Mouse (Mus musculus) A20 (cell line): ENCODE data around the gene Gas2.

Experiments used
- DNase-seq: peaks from one replicate; pipeline ENCODE4 v3.0.0-alpha.2; 2011; ENCODE audit warnings: low read depth, low spot score

Gas2 gene

DNA sequence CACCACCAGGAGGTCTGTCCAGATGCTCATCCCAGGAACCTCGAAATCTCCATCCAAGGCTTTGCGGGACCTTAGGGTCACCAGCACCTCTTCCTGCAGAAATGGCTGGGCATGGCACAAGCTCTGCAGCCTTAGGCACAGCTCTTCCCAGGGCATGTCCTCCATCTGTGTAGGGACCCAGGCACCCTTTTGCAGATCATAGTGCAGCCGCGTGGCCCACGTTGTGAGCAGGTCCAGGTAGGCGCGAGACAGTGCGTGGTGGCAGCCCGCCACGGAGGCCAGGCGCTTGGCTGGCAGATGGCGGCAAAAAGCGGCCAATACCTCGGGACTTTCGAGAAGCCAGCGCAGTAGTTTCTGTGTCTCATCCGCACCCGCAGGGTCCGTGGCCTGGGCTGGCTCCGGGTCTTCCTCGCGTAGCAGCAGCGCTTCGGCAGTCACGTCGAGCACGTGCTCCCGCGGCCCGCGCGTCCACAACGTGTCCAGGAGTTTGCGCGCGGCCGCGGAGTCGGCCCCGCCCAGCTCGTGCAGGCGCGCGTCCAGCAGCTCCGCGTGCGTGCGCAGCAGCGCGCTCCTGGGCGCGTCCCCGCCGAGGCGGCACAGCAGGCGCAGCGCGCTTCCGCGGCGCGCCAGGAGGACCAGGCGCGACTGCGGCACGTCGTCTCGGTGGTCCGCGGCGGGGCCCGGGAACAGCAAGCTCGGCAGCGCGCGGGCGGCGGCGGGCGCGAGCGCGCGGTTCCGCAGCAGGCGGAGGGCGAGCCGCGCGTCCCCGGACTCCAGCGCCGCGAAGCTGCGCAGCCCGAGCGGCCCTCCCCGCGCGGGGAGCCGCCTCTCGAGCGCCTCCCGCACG is at the start of gene Gas2:
TSS of gene Gas2 (plus strand) at position 766 of the 847 bp plus-strand sequence.
- peak; percentile 82 for DNase-seq

DNA sequence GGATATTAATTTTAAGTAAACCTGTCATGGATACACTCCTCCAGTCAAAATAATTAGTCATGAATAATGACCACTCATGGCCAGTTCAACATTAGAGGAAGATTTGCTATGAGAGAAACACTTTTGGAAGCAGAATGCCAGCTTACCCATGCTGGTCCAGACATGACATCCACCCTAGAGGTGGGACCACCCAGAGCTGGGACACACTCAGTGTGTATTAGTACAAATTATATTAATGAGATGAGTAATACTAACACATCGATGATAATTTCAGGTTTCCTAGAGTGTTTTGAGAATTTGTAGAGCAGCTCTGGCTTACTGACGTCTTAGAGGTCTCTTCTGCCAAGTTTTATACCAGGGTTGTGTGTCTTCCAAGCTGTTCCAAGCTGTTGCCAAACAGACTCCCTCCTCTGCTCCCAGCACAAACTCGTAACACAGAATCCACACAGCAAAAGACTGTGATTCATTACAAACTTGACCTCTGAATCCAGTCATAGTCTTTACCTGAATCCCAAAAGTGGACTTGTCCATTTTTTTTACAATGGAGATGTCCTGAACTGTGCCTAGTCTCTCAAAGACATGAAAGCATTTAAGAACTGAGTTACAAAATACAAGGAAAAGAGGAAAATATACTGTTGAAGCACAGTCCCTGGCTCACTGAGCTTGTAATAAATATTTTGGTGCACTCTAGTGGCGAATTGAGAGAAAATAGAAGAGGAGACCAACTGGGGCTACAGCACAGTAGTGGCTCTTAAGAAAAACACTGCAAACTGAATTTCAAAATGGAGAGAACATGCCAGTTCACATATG is 46.1 kb upstream of the Gas2 start:
- no peak for DNase-seq

DNA sequence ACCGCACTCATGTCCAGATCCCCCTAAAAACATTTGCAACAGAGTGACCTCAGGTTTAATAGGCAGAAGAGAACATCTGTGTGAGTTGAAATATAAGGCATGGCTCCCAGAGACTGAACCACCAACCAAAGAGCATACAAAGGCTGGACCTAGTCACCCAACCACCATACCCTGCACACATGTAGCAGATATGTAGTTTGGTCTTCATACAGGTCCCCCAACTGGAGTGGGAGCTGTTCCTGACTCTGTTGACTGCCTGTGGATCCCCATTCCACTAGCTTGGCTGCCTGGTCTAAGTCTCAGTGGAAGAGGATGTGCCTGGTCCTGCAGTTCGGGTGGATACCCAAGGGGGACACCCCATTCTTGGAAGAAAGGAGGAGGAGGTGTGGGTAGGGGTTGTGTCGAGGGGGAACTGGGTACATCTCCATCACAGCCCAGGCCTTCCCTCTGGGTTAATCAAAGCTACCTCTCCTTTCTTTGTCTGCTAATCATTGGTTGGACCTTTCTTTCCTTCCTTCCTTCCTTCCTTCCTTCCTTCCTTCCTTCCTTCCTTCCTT is 45.5 kb upstream of the Gas2 start:
- no peak for DNase-seq

DNA sequence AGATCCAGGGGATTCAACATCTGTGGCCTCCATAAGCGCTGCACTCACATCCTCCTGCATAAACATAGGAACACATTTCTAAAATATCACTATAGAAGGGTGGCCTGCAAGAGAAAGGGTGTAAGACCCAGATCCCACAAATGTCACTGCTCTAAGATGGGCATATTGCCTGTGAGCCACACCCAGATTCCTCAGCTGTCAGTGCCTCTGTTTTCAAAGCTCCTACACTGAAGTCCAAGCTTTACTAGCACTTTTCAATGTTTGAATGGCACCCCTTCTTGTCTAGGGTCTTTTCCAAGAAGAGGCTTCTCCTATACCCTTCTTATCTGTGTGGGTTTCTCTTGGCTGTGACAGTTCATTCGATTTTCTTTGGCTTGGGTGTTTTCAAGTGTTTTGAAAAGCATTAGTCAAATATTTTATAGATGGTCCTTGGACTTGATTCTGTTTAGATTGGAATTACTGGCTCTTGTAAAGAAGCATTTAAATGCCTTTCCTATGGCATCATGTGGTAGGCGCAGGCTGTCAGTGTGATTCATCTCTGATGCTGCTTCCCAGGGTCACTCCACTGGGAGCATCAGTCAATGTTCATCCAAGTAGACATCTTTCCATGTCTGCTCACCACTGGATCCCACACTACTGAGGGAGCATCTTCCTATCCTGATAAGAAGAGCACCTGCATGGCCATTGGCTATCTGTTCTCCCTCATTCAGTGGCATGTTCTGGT is 43.4 kb upstream of the Gas2 start:
- no peak for DNase-seq

DNA sequence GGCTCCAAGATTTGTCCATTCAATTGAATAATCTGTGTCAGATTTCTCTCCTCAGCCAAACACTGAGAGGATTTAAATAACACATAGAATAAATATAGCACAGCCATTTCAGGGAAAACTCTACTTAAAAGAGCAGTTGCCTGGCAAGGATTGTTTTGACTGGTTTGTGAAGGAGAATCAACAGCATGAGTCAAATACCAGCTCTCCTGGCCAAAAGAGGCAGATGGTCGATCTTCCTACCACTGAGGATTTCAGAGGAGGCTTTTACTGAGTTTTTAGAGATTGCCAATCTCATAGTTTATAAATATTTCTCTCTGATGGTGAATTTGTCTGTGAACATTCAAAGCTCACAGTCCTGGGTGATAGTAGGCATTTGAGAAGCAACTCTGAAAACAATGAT is 41.9 kb upstream of the Gas2 start:
- DNase-seq: no peak

DNA sequence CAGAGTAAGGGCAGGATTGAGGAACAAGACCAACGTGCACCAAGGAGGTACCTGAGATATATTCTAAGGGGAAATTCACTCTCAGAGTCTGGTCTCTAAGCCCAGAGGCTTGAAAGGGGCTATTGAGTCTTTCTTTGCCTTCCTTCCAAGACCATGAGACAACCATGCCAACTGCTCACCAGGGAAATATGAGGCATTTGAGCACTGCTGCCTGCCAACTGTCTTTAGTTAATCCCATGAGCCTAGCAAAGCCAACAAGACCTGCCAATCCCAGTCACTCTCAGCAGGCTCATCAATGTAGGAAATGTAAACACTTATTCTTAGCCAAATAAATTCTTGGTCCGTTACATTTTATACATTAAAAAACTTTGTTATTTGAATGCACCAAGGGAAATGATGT is 40.3 kb upstream of the Gas2 start:
- DNase-seq: no peak

DNA sequence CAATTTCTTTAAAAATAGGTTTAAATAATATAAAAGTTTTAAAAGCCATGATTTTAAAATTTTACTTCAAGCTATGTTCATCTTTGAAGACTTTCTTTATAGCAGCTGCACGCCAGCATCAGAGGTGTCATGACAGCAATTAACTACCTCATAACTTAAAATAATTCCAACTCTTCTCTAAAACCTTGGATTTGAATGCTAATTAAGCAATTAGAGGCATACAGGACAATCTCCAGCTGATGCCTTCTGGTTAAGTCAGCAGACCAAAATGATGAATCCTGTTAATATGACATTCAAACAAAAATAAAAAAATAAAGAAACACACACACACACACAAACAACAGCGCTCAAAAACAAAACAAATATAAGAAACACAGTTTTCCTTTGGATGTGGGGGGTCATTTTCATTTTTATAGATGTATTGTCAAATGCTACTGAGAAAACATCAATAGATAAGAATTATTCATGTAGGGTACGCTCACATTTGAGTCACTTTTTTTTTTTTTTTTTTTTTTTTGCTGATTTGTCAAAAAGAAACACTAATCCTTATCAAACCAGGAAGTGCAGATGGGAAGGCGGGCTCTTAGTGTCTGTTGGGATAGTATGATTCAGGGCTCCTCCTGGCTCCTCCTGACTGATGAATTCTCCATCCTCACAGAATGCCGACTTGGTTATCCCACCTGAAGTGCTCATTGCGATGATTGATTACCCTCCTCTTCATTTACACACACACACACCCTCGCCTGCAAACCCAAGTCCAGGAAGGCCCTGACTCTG is 38.1 kb upstream of the Gas2 start:
- DNase-seq: no peak

DNA sequence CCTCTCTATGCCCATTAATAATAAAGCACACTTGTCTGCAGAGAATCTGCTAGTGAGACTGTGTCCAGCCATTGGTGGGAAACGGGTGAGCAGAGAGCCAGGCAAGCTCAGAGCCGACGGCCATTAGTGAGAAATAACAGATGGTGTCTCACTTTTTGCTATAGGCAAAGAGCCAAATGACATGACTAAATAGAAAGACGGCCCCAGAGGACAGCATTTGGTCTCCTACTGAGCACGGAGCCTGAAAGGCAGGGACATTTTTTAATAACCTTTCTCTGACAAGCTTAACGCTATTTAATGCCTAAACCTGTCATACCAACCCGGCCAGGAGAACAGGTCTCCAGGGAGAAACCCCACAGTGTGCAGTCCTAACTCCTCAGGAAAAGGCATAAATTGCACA is 29.9 kb upstream of the Gas2 start:
- no peak for DNase-seq

DNA sequence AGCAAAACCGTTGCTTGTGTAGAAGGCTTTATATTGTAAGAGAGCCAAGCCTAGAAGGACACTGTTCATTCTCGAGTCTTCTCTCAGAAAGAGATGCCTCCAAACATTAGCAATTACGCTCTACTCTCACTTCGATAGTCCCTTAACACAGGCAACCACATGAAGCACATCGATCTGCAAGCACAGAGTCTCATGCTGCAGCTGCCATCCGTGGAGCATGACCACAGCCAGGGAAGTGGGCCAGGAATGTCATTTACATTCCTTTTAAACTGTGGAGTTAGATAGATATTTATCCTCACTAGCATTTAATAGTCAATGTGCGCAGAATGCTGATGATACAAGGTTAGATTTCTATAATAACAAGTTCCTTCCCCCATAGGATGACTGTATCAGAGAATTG is 21.3 kb upstream of the Gas2 start:
- DNase-seq: no peak

DNA sequence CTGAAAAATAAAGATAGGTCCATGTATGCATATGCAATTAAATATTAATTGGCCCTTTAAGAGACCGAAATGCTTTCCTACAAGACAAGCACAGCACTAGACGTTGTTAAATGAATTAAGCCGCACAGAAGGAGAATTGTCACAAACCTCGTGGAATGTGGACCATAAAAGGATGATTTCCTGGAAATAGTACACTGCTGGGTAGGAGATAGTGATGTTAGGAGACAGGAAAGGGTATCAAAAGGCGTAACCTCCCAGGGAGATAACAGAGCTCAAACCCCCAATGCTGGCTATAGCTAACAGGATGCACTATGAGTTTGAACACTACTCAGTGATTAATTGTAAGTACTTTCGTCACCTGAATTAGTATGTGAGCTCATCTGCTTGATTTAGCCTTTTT is 10.9 kb upstream of the Gas2 start:
- no peak for DNase-seq

DNA sequence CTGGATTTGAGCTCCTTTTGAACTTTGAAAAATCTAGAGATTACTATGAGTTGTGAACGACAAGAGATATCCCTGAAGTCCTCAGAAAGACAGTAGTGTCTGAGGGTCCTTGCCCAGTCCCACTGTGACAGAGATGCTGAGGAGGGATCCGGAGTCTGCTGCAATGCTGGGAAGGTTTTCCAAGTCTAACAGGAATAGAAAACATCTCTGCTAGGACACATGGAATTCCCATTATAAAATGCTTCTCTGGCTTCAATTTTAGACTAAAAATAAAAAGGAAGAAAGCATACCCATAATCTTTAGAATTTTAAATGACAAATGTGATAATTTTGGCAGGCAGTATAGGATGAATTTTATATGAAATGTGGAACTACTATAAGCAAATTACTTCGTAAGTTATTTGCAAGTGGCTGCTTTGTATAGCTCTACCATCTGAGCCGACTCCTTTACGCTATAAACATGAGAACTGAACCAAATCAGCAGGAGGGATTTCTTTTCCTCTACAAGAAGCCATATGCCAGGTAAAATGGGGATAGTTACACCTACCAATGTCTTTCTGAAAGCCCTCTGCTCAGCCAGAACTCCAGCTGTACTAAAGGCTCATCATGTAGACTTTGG is 9.8 kb upstream of the Gas2 start:
- DNase-seq: no peak

DNA sequence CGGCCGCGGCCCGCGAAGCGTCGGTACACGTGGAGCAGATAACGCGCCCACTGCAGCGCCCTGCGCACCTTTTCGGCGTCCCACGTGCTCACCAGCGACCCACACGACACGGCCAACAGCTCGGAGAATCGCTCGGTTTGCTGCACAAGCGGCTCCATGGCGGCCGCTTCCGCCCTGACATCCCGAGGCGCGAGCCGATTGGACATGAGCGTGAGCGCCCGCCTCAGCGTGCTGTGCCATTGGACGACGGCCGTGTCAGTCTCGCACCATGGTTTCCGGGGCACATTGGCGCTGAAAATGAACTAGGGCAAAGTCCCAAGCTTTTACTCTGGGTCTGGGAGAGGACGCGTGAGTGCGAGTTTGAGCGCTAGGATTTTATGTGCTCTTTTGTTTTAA is 280 bp downstream of the Gas2 start, which contains the start of gene Fancf:
TSS of gene Fancf (minus strand) at position 171 of the 396 bp plus-strand sequence.
- peak; percentile 96 for DNase-seq

DNA sequence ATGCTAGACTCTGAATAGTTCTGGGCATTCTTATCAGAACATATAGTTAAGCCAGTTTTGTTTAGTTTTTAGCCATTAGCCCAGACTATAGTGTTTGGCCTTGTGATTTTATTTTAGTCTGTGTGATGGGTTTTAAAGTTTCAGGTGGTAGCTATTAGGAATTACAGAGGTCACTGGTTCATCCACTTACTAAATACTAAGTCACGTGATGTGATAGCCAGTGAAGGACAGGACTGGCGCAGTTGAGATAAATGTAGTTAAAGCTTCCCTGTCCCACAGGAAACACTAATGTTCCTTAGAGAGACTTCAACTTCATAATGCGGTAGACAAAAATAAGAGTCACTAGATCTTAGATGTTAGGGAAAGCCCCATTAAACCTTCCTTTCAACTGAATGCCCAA is 1.0 kb downstream of the Gas2 start:
- no peak for DNase-seq

DNA sequence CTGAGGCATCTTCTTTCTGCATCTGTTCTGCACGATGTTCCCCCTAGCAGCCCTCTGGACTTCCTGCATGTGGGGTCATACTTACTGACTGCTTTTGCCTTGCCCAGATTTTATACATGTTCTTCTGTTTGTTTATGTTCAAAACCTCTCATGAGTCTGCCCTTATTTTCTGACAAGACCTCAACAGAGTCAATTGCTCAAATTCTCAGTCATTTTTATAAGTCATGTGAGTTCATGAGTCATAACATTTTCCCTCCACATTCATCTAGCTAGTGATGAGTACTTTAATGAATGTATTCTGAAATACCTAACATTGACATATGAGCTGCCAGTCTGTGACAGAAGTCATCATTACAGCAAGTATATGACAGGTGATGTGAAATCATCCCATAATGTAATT is 3.5 kb downstream of the Gas2 start:
- no peak for DNase-seq

DNA sequence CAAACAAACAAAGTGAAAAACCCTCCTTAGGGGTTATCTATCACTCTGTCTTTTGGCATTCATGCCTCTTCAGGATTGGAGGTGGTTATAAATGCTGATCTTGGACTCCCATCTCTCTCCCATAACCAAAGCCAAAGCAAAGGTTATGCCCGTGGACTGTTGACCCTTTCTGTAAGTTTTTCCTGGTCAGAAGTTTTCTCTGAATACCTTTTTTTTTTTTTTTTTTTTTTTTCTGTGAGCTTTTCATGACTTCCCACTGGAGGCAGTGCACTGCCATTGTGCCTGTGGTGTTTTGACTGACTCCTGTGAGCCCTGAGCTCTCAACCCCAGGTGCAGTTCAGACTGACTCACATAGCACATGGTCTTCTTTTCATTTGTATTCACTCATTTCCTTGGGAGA is 6.2 kb downstream of the Gas2 start:
- no peak for DNase-seq

DNA sequence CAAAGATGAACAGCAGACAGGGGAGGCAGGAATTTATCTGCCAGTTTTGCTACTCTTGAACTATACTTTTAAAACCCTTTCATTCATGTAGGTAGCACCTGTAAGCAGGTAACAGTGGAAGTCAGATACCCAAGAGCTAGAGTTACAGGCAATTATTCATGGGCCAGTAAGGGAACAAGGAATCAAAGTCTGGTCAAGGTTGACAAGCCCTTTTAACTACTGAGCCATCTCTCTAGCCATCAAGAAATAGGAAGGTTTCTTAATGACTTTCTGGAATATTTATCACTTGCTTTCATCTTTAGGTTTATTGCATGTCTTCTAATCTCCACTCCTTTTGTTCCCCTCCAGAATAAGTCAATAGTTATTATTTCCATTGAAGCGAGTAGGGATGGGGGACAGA is 10.2 kb downstream of the Gas2 start:
- no peak for DNase-seq

DNA sequence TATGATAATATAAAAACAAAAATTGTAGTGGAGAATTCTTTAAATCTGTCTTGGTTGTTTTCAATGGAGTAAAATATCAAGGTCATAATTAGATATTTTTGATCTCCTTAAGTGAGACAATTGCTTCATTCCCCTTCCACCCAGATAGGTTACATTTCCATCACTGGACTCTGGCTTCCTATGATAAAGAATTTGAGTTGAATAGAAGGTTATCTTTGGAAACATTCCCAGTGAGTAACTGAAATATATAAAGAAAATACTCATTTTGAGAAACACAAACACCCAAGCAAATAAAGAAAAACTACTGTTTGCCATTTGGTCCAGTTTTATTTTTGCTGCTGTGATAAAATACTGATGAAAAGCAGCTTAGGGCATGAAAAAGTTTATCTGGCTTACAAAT is 10.8 kb downstream of the Gas2 start:
- no peak for DNase-seq

DNA sequence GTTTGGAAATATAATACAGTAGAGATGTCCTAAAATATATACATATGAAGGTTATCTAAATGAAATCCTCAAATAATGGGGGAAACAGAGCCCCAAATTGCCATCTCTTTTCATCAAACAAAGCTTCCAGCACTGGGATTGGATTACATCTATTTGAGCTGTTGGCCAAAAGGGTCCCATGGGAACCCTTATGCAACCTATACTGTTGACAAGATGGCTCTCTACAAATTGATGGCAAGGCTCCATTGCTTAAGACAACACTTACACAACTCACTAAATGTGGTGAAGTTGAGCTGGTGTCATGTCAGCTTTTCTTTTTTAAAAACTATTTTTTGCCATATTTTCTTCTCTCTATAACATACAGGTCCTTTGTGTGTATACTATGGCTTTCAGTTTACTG is 14.5 kb downstream of the Gas2 start:
- no peak for DNase-seq

DNA sequence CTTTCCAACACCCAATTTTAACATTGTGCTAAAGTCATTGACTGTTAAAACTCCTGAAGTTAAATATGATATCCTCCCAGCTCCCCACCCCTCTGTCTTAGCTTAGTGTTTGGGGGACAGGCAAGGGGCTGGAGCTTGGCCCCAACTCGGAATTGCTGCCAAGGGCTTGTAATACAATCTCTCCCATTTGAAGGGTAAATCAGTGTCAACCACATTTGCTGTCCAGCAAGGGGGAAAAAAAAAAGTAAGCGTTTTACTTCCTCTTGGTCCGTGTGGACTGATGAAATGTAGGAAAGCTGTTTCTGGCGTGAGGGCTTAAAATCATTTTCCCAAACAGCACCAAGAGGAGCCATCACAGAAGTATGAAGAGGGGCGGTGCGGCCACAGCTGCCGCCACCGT is 16.9 kb downstream of the Gas2 start:
- no peak for DNase-seq

DNA sequence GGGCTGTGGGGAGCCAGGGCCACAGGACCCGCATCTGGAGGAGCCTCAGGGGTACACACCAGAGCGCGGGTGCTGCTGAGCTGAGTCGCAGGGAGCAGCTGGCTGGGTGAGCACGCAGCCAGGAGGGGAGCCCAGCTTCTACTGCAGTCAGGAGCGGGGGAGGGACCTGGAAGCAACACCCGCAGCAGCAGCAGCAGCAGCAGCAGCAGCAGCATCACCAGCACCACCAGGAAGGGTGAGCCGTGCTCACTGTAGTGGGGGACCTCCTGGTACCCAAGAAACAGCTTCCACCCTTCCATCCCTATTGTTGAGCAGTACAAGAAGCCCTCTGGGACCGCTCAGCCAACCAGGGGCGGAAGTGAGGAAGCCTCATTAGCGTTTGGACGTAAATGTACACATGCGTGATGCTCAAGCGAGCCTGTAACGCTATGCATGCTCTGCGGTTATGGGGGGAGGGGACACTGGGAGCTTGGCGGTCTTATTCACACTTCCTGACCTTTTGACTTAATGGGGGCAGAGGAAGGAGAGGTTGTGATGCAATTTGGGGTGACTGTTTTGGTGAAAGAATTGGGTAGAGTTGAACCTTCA is 17.4 kb downstream of the Gas2 start:
- DNase-seq: no peak
